In the genomic region with DNA sequence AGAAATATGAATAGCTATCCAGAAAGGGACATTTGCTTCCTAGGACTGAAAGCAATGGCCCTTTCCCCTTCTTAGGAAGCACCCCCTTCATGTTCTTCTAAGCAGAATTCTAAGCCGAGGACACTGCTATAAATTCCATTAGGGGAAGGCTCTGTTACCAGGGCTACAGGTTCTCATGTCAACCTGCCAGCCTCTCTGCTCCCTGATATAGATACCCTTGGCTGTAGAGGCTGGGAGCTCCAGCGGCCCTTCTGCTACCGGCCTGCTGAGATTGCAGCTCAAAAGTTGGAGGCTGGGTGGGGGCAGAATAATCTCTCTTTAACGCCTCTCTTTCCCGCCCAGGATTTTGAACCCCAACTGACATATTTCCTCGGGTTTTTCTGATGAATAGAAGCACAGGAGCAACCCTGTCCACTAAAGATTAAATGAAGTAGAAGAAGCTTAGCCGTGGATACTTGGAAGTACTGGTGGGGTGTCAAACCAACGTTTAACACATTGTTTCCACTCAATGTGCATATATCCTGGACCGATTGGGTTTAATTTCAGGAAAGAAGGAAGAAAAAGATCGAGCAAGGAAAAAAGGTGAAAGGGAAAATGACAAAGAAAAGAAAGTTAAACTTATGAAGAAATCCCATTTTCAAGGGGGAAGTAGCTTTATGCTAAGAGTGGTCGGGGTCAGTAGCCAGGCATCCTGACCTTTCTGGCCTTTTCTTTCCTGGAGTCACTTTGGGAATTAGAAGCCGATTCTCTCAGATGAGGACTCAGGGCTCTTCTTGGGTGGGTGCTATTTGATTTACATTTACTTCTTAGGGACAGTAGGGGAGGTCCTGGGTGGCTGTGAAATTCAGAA, we compare ENCODE assay signal across 10 mouse cellular contexts. TPM values are rescaled to one million over a fixed set of nuclear protein-coding genes. Genes with fewer than 3 reads are reported as not detected.
DNase-seq lines count a peak whose midpoint lies in the region; ATAC-seq lines count a peak whose summit lies in the region.
"Had no signal": no experiment of that assay in that cellular context is flagged by ENCODE, and none has a peak within 500 bp of the region (broad histone marks: within the 10 kb centered on the region; RNA-seq: fewer than 3 reads in every experiment).

No protein-coding gene starts in this region.

- WGBS in kidney, embryonic 15.5 days, result 24% methylated on average over 12 of the region's 12 CpGs
- WGBS in hindbrain, embryonic 10.5 days, result 3% methylated on average over 12 of the region's 12 CpGs
- WGBS in neural tube, embryonic 13.5 days, result 6% methylated on average over 12 of the region's 12 CpGs

- H3K36me3 ChIP-seq in kidney, embryonic 15.5 days, result no peaks in the 10 kb centered on the region
- no peaks in the 10 kb centered on the region for H3K36me3 ChIP-seq in hindbrain, embryonic 10.5 days
- H3K36me3 ChIP-seq in neural tube, embryonic 13.5 days, result no peaks in the 10 kb centered on the region
- H3K36me3 ChIP-seq: intestine, embryonic 15.5 days; limb, embryonic 15.5 days had no signal

- ATAC-seq in kidney, embryonic 15.5 days (replicated peaks; ENCODE audit: low FRiP score), result no peak
- ATAC-seq in neural tube, embryonic 13.5 days (ENCODE audit: low read depth), result no peak
- ATAC-seq: intestine, embryonic 15.5 days had no signal

- intact Hi-C loops in heart, postnatal 25 days (cut with DNase I), result loop anchor here (10.0 kb wide), 3 partner anchors 343 to 1163 kb away; a partner anchor contains a TSS

- no peak overlapping the region for H3K27ac ChIP-seq in kidney, embryonic 15.5 days
- peak overlapping the region; percentile 91 for H3K27ac ChIP-seq in hindbrain, embryonic 10.5 days
- peak overlapping the region; percentile 38 for H3K27ac ChIP-seq in neural tube, embryonic 13.5 days (replicated peaks)
- H3K27ac ChIP-seq: intestine, embryonic 15.5 days; limb, embryonic 15.5 days had no signal

- H3K4me2 ChIP-seq in kidney, embryonic 15.5 days, result peak overlapping the region; percentile 32
- peak overlapping the region; percentile 92 for H3K4me2 ChIP-seq in neural tube, embryonic 13.5 days
- H3K4me2 ChIP-seq: intestine, embryonic 15.5 days; limb, embryonic 15.5 days had no signal

- H3K9ac ChIP-seq in kidney, embryonic 15.5 days, result no peak overlapping the region
- peak overlapping the region; percentile 34; the same call in 1 of the 2 replicates for H3K9ac ChIP-seq in neural tube, embryonic 13.5 days
- H3K9ac ChIP-seq: intestine, embryonic 15.5 days; limb, embryonic 15.5 days had no signal

- no peaks in the 10 kb centered on the region for H3K9me3 ChIP-seq in kidney, embryonic 15.5 days (replicated peaks)
- no peaks in the 10 kb centered on the region for H3K9me3 ChIP-seq in hindbrain, embryonic 10.5 days
- H3K9me3 ChIP-seq in neural tube, embryonic 13.5 days, result no peaks in the 10 kb centered on the region
- H3K9me3 ChIP-seq: intestine, embryonic 15.5 days; limb, embryonic 15.5 days had no signal

- peaks cover 32% of the 10 kb centered on the region for H3K27me3 ChIP-seq in kidney, embryonic 15.5 days
- H3K27me3 ChIP-seq in hindbrain, embryonic 10.5 days (ENCODE audit: insufficient read depth, poor library complexity, severe bottlenecking), result peaks cover 33% of the 10 kb centered on the region
- no peaks in the 10 kb centered on the region; the same call in 1 of the 2 replicates for H3K27me3 ChIP-seq in neural tube, embryonic 13.5 days

- DNase-seq in kidney, postnatal 14 days, result no peak
- DNase-seq in embryo, embryonic 10 days (ENCODE audit: low spot score), result peak; percentile 79
- DNase-seq in hindbrain, embryonic 10.5 days (ENCODE audit: low spot score), result peak; percentile 68
- DNase-seq in gastrocnemius, adult 18-20 months (ENCODE audit: low spot score), result no peak
- no peak for DNase-seq in kidney, adult 18-20 months
- no peak for DNase-seq in heart, postnatal 25 days (ENCODE audit: low spot score)

- H3K4me1 ChIP-seq in kidney, embryonic 15.5 days, result peaks cover 51% of the 10 kb centered on the region
- peaks cover 93% of the 10 kb centered on the region for H3K4me1 ChIP-seq in hindbrain, embryonic 10.5 days (replicated peaks)
- H3K4me1 ChIP-seq in neural tube, embryonic 13.5 days (replicated peaks), result peaks cover 79% of the 10 kb centered on the region

- no peak overlapping the region for H3K4me3 ChIP-seq in kidney, embryonic 15.5 days (replicated peaks)
- H3K4me3 ChIP-seq in hindbrain, embryonic 10.5 days, result peak overlapping the region; percentile 57
- H3K4me3 ChIP-seq in neural tube, embryonic 13.5 days, result 0 out of 2 replicates have a peak overlapping the region, but pooled peaks have one; percentile 12
- H3K4me3 ChIP-seq: intestine, embryonic 15.5 days; limb, embryonic 15.5 days had no signal

RNA-seq across cellular contexts. Expression of a gene that starts 8.5 kb away (rescaled TPM):
- 15.1 and 18.1 TPM in 2 replicates for polyA plus RNA-seq in kidney, embryonic 15.5 days (2015; fragmentation: Nextera tagmentation; extraction: Ambion mirVana)
- polyA plus RNA-seq in hindbrain, embryonic 10.5 days (2016; fragmentation: Nextera tagmentation; extraction: Ambion mirVana), result 69.0 and 74.0 TPM in 2 replicates
- 46.8 and 47.9 TPM in 2 replicates for polyA plus RNA-seq in neural tube, embryonic 13.5 days (2015; fragmentation: Nextera tagmentation; extraction: Ambion mirVana)
- total RNA-seq in gastrocnemius, adult 18-20 months (2021), result under 1 TPM; 0.64 to 0.83 TPM
- total RNA-seq in heart, postnatal 25 days (2021), result 1 to 10 TPM; 2.3 to 2.9 TPM

Comparison
In these comparisons a context has a peak if more than half of its experiments do, and no peak if none do; other contexts are left out.
1. DNase-seq: peak in embryo, embryonic 10 days (single experiment) and hindbrain, embryonic 10.5 days (single experiment); none in kidney, postnatal 14 days (single experiment), gastrocnemius, adult 18-20 months (single experiment), kidney, adult 18-20 months (single experiment) and heart, postnatal 25 days (single experiment).